Mouse (Mus musculus): ENCODE results near the gene Nmt1.

Nmt1 gene

GRCm38 (mm10) chr11:103028176-103028891, at the start of gene Nmt1, which contains the start of gene Dcakd:
Gene Nmt1 (plus strand): TSS chr11:103028190.
Gene Dcakd (minus strand): TSS chr11:103028333.
- peak; percentile 89 for DNase-seq (ENCODE audit: low spot score)

GRCm38 (mm10) chr11:102981151-102981890, 46.7 kb upstream of the Nmt1 start:
- DNase-seq (ENCODE audit: low spot score), result no peak

GRCm38 (mm10) chr11:102984086-102984485, 43.9 kb upstream of the Nmt1 start:
- no peak for DNase-seq (ENCODE audit: low spot score)

- DNase-seq (ENCODE audit: low spot score), result no peak
These were observed 43.4 kb upstream of the Nmt1 start for GRCm38 (mm10) chr11:102984615-102985014.

- no peak for DNase-seq (ENCODE audit: low spot score)
These were observed 42.8 kb upstream of the Nmt1 start for GRCm38 (mm10) chr11:102985160-102985559.

GRCm38 (mm10) chr11:102989641-102990151, 38.3 kb upstream of the Nmt1 start:
- no peak for DNase-seq (ENCODE audit: low spot score)

GRCm38 (mm10) chr11:102990152-102990663, 37.8 kb upstream of the Nmt1 start:
- peak; percentile 65 for DNase-seq (ENCODE audit: low spot score)

GRCm38 (mm10) chr11:102991681-102992080, 36.3 kb upstream of the Nmt1 start:
- no peak for DNase-seq (ENCODE audit: low spot score)

GRCm38 (mm10) chr11:102992940-102993339, 35.0 kb upstream of the Nmt1 start:
- peak; percentile 75 for DNase-seq (ENCODE audit: low spot score)

- no peak for DNase-seq (ENCODE audit: low spot score)
These were observed 34.5 kb upstream of the Nmt1 start for GRCm38 (mm10) chr11:102993420-102994029.

- DNase-seq (ENCODE audit: low spot score), result no peak
These were observed 33.0 kb upstream of the Nmt1 start for GRCm38 (mm10) chr11:102994952-102995351.

- DNase-seq (ENCODE audit: low spot score), result no peak
These were observed 31.6 kb upstream of the Nmt1 start for GRCm38 (mm10) chr11:102996385-102996784.

GRCm38 (mm10) chr11:102996991-102997770, 30.8 kb upstream of the Nmt1 start:
- peak; percentile 42 for DNase-seq (ENCODE audit: low spot score)

- DNase-seq (ENCODE audit: low spot score), result no peak
These were observed 29.8 kb upstream of the Nmt1 start for GRCm38 (mm10) chr11:102998254-102998576.

- DNase-seq (ENCODE audit: low spot score), result no peak
These were observed 29.2 kb upstream of the Nmt1 start for GRCm38 (mm10) chr11:102998577-102999316.

- no peak for DNase-seq (ENCODE audit: low spot score)
These were observed 28.5 kb upstream of the Nmt1 start for GRCm38 (mm10) chr11:102999317-102999970.

- no peak for DNase-seq (ENCODE audit: low spot score)
These were observed 27.9 kb upstream of the Nmt1 start for GRCm38 (mm10) chr11:103000111-103000510.

GRCm38 (mm10) chr11:103001063-103001462, 26.9 kb upstream of the Nmt1 start:
- DNase-seq (ENCODE audit: low spot score), result no peak

GRCm38 (mm10) chr11:103003210-103003609, 24.8 kb upstream of the Nmt1 start:
- DNase-seq (ENCODE audit: low spot score), result peak; percentile 45

- no peak for DNase-seq (ENCODE audit: low spot score)
These were observed 23.1 kb upstream of the Nmt1 start for GRCm38 (mm10) chr11:103004852-103005251.
